Mouse (Mus musculus) layer of hippocampus, adult 11-12 months (tissue): Measurements from ENCODE around the gene Rffl.

Experiments
- DNase-seq: peaks from one replicate; pipeline ENCODE4 v3.0.0; 2022; ENCODE audit warnings: low spot score

The Rffl gene

DNA sequence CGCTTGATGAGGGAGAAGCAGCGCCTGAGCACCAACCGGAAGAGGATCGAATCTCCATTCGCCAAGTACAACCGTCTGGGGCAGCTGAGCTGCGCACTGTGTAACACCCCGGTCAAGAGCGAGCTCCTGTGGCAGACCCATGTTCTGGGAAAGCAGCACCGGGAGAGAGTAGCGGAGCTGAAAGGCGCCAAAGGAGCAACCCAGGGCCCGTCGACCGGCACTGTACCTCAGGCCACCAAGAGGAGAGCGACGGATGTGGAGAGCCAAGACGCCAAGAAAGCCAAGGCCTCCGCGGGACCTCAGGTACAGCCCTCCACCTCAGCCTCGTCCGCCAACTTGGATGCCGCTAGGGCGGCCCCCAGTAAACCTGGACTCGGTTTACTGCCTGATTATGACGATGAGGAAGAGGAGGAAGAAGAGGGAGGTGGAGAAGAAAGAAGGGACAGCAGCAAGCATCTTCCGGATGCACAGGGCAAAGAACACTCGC, 106.5 kb downstream of the Rffl start:
- DNase-seq: no peak

DNA sequence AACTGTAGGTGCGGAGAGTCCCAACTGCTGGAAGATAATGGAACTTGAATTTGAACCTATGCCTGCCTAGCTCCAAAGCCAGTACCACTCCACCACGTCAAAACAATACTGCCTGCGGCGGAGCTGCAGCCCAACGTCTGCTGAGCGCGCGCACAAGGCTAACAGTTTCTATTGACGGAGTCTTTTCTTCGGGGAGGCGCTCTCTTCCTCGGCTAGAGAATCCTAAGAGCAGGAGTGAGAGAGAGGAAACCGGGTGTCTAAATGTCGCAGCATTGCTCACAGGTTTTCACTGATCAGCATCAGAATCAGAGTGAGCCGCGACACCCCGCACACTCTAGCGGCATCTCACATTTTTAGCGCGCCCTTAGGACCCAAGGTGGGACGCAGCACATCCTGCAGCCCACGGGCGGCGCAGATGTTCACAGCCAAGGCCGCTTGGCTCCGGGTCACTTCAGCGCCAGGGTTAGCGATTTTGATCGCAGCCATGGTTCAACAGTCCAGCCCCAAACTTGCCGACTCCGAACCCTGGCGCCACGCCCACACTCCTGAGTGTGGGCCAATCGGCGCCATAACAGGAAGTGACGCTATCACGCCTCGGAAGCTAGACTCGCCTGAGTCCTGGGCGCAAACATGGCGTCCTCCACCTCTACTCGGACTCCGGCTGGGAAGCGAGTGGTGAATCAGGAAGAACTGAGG, 107.1 kb downstream of the Rffl start, which contains the start of the genes Cct6b and Zfp830:
Gene Cct6b (minus strand): TSS at position 580 of the 696 bp plus-strand sequence.
Gene Zfp830 (plus strand): TSS at position 604 of the 696 bp plus-strand sequence.
- peak; percentile 94 for DNase-seq

DNA sequence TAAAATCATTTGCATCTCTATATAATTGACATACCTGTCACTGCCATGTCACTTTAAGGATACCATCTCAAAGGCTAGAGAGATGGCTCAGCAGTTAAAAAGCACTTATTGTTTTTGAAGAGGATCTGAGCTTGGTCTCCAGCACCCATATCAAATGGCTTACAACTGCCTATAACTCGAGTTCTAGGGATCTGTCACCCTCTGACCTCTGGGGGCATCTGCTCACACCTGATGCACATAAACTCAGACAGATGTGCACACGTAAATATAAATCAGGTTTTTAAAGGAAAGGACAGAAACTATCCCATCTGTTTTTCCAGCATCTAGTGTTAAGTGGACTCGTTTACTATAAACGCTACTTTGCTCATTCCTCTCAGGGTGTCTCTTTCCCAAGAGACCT, 107.7 kb downstream of the Rffl start:
- no peak for DNase-seq

DNA sequence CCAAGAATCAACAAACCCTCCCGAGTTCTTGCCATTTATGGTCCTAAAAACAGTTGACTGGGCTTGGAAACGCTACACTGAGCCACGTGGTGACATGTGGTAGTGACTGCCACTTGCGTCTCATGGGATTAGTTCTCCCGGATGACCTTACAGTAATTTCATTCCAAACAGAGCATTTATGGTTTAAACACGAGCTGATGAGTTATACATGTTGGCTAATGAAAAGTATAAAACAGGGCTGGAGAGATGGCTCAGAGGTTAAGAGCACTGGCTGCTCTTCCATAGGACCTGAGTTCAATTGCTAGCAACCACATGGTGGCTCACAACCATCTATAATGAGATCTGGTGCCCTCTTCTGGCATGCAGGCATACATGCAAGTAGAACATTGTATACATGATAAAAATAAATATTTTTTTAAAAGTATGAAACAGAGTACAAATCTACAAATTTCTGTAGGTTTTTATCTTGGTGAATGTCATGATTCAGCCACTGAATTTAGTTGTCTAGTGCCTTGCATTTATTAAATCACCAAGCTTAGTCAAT, 108.7 kb downstream of the Rffl start:
- no peak for DNase-seq

DNA sequence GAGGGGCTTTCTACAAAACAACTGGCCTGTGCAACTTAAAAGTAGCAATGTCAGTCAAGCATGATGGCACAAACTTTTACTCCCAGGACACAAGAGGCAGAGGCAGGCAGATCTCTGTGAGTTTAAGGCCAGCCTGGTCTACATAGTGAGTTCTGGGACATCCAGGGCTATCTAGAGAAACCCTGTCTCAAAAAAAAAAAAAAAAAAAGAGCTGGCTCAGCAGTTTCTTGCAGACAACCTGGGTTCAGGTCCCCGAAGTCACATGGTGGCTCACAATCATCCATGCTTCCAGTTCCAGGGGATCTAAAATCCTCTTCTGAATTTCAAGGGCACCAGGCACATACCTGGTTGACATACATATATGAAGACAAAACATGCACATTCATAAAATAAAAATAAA, 115.1 kb downstream of the Rffl start:
- DNase-seq: no peak
